Mouse (Mus musculus) activated CD4-positive, CD25-positive, alpha-beta regulatory T cell (primary cell): ENCODE results near the gene Lrguk. TPM values are rescaled to one million over a fixed set of nuclear protein-coding genes. Genes with fewer than 3 reads are reported as not detected.

Source experiments
- polyA plus RNA-seq, 2 experiments: library from polyadenylated mRNA; unstranded; fragments of 100-300 nt; shearing (Covaris generic); gene quantifications; one replicate each; pipeline ENCODE4 v1.2.1; 2017

Lrguk gene
- polyA plus RNA-seq, result under 1 TPM in 1 of 2 experiments, not detected in 1; 0.18 TPM

GRCm38 (mm10) chr6:34028933-34029745 is at the start of gene Lrguk:
Gene Lrguk, plus strand, starts transcription at chr6:34029448.

GRCm38 (mm10) chr6:34176864-34177247 is 147.6 kb downstream of the Lrguk start, which contains the start of gene Slc35b4:
Gene Slc35b4, minus strand, starts transcription at chr6:34177111.

Other genes with a start within 250 kb of the Lrguk start
- gene Slc35b4, start 147.7 kb downstream of the Lrguk start, polyA plus RNA-seq, result 10 to 100 TPM; 32.9 to 48.7 TPM